Mouse (Mus musculus) R1 (cell line): ENCODE results near the gene Zfp800.

Experiments used
- DNase-seq: peaks from one replicate; pipeline ENCODE4 v3.0.0-alpha.2; 2018; ENCODE audit warnings: low read depth, low spot score

Zfp800 gene

DNA sequence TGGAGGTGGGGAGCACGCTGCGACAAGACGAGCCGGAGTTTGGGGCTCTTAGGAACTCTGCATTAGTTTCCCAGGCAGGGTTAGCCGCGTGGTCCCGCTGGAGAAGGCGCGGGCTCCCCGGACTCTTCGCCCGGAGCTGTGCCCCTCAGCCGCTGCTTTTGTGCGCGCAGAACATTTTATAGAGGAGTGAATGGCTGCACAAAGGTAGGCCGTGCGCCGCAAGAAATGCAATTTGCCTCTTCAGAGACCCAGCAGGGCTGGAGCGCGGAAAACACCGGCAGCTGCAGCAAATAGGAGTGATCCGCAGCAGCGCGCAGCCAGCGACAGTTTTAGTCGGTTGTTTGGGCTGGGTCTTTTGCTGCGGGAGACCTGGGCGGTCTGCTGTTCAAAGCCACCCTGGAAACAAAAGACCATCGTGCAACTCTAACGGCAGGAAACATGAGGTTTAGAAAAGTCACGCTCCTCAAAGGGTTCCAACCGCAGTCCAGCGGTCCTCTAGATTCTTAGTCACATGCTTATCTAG, at the start of gene Zfp800:
Gene Zfp800 (minus strand): TSS at position 325 of the 523 bp plus-strand sequence.
- peak; percentile 51 for DNase-seq

DNA sequence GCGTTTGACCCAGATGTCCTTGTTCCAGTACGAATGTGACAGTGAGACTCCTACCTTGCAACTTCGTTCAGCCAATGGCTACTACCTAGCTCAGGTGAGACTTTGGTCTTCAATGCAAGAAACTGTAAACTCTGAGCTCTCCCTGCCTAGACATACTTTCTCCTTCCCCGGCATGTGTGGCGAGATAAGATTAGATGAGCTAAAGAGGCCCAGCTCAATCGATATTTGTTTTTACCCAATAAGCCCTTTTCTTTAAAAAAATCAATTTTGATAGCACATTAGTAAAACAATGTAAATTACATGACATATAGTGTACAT, 33.7 kb upstream of the Zfp800 start:
- DNase-seq, result no peak

DNA sequence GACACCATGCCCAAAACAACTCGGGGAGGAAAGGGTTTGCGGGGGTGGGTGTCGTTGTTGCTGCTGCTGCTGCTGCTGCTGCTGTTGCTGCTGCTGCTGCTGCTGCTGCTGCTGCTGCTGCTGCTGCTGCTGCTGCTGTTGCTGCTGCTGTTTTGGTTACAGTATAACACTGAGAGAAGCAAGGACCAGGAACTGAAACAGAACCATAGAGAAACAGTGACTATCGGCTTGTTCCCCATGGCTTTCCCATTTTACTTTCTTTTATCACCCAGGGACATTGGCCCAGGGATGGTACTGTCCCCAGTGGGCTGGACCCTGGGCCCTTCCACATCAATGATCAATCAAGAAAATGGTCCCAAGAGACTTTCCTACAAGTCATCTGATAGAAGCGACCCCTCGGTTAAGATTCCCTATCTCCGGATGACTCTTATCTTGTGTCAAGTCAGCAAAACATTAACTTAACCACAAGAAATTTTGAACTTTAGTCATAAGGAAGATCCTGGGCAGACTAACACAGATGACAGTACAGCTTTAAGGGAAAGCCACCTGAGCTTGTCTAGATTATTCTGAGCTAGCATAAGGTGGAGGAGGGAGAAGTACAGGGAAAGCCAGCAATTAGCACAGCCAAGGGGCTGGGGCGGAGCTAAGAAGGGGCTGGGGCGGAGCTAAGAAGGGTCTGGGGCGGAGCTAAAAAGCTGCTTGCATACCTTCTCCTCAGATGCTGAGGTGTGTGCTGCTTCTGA, 33.2 kb upstream of the Zfp800 start:
- DNase-seq, result peak; percentile 53

DNA sequence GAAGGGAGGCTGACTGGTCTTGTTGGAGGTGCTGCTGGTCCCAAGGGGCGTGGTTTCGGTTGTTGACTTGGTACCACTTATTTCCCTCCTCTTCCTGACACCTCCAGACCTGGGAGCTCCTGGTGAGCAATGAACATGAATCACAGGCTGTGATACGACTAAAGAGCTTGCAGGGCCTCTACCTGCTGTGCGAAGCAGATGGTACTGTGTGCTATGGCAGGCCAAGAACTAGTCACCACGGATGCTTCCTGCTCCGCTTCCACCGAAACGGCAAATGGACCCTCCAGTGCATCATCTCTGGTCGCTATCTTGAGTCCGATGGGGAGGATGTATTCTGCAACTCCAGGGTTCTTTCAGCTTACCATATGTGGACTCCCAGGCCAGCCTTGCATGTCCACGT, 32.1 kb upstream of the Zfp800 start:
- DNase-seq, result no peak

DNA sequence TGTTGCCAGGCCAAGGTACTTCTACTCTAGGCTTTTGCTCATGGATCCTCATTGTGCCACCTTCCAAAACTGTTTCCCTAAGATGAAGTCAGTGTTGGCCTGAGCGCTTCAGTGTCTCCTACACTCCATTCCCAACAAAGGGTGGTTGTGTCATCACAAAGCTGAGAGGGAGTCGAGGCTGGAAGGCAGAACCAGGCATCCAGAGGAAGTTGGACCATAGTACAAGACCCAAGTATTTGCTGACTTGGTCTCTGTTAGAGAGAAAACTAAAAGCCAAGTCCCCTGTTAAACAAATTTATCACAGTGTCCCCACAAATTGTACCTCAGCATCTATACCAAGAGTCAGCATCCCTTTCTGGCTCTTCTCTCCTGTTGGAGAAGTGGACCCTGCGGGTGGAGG, 30.5 kb upstream of the Zfp800 start, which contains the start of gene Gcc1:
Gene Gcc1 (minus strand): TSS at position 101 of the 400 bp plus-strand sequence.
- DNase-seq, result no peak

DNA sequence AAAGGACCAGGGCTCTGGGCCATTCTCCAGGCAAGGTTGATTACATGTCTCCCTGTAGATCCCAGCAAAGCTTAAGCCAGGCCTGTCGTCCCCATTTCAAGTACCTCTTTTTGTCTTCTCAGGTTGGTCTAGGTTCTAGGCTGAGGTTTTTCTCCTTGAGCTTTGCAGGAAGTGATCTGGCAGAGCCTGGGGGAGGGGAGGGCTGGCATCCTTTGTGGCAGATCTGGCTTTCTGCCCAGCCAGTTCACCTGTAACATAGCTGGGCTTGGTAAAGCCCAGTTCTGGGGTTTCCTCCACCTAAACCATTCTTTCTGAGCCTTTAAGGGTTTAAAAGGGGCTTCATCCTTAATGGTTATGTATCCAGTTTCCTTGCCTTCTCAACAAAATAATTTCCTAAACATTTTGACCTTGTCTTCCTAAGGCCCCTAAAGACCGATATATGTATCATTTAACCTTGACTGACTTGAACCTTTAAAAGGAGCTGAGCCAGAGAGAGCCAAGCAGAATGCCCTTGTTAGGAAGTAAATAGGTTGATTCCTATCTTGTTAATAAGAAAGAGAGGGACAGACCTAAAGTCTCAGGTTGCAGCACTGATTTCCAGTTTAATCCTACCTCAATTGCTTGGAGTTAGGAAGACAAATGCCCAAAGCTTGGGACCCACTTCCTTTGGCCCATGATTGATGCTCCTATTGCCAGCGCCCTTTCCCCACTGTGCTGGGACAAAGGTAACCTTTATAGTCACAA, 29.5 kb upstream of the Zfp800 start, which contains the start of gene Fscn3:
Gene Fscn3 (plus strand): TSS at position 694 of the 744 bp plus-strand sequence.
- DNase-seq, result no peak

DNA sequence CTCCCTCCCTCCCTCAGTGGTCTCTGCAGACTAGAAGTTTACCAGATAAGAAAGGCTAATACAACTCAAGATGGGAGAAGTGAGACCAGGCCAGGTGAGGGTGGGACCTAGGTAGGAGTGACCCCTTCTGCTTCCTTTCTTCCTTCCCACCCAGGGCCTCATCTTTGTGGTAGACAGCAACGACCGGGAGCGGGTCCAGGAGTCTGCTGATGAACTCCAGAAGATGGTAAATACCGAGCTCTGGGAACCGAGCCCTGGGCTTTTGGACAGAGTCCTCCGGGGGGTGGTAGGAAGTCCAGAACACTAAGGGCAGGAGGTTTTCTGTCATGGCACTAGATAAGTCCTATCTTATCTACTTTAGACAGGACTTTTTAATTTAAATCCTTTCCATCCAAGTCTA, 27.2 kb upstream of the Zfp800 start:
- DNase-seq, result no peak

DNA sequence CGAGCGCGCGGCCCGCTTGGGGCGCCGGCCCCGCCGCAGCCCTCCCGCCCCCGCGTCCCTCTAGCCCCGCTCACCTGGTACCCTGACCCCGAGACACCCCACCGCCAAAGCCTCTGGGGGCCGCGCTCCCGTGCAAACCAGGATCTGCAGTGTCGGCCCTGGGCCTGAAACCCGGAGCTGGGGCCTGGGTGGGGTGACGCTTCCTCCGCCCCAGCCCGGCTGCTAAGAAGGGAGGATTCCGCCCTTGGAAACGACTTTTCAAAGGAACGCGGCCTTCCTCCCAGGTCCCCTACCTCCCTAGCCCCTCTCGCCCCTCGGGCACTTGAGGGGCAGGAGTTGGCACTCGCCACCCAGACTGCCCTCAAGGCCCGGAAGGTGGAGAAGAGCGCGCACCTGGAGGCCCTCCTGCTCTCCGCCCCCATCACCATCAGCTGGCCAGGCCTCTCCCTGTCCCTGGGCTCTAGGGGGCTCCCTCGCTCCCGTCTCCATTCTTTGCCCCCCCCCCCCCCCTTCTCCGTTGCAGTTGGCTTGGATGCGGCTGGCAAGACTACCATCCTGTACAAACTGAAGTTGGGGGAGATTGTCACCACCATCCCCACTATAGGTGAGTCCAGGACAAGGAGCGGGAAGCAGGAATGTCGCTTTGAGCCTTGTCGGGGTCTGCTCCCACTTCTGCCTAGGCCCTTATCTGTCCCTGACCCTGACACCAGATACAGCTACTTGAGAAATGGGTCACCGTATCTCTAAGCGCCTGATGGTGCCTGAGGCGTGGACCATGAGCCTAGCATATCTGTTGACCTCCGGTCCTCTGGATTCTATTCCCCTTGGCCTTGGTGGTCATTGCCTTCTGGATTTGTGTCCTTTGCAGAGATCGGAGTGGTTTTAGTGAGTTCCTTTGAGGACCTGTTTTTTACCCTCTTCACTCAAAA, 26.2 kb upstream of the Zfp800 start:
- peak; percentile 46 for DNase-seq

DNA sequence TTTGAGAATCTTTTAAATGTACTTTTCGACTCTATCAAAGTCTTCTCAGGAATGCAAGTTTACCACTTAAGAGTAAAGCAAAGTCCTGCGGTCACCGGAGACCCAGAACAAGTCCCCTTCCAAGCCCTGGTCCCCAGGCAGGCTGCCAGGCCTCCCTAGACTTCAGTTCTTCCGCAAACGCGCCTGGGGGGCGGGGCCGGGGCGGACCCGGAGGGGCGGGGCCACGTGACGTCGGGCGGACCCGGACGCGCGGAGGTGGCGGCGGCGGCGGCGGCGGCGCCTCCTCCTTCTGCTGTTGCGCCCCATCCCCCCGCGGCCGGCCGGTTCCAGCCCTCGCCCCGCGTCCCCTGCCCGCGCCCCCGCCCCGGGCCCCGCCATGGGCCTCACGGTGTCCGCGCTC, 25.5 kb upstream of the Zfp800 start, which contains the start of gene Arf5:
Gene Arf5 (plus strand): TSS at position 248 of the 400 bp plus-strand sequence.
- DNase-seq, result peak; percentile 76

DNA sequence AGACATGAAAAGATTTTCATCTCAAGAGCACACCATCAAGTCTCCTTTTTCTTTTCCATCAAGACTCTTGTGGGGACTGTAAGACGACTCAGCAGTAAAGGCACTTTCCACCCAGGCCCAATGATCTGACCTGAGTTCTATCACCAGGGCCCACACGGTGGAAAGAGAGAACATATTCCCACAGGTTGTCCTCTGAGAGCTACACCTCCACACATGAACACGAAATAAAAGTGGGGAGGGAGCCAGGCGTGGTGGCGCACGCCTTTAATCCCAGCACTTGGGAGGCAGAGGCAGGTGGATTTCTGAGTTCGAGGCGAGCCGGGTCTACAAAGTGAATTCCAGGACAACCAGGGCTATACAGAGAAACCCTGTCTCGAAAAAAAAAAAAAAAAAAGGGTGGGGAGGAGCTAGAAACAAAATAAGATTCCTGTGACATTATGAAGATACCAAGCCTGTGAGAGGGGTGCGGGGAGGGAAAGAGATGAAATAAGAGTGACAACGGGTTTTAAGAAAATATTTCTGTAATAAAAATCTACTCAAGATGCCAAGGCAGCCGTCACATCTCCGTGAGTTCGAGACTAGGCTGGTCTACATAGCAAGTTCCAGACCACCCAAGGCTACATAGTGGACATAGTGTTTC, 25.0 kb upstream of the Zfp800 start:
- no peak for DNase-seq

DNA sequence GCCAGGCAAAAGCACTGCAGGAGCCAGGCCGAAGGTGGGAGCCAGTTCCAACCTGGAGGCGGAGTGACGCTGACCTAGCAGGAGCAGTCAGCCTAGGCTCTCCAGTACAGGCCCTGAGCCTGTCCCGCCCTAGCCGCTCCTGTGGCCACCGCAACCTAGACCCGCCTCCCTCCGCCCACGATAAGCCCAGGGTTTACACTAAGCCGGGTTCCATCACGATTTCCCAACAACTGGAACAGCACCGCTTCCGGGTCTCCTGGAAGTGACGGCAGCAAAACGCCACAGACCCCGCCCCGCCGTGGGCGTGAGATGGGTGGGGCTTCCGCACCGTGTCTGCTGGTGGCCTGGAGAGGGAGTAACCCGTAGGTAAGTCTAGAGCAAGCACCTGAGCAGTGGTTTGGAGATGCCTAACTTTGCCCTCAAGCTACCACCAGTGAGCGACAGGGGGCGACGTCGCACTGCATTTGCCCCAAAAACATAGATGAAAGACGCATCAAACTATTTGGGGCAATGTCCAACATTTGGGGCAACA, 23.7 kb upstream of the Zfp800 start:
- peak; percentile 97 for DNase-seq

DNA sequence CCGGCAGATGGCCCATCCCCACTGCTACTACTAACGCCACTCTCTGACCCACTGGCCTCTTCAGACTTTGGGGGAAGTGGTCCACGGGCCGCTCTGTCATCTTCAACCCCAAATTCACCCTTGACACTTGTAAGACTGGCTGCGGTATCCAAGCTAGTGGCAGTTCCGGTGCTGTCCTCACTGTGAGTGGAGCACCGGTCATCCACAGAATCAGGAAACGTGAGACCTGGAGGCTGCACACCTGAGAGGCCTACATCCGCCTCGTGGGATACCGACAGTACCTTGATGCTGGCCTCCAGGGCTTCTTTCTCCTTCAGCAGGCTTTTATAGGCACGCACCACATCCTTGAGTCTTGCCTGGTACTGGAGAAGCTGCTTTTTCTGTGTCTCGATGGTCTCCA, 23.1 kb upstream of the Zfp800 start:
- no peak for DNase-seq

DNA sequence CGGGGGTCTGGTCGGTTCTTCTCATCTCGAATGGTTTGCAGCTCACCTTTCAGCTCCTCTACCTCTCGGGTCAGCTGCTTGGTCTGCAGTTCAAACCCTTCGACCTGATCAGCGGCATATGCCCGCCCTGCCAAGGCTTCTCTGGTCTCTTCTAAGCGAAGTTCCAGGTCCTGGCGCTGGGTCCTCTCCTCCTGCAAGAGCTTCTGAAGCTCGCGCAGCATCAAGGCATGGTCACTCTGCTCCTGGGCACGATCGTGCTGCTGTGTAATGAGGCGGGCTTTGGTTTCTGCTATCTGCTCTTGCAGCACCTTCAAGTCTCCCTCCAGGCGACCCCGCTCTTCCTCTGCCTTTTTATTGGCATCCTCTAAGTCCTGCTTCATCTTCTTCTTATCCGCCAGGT, 22.6 kb upstream of the Zfp800 start:
- DNase-seq, result no peak

DNA sequence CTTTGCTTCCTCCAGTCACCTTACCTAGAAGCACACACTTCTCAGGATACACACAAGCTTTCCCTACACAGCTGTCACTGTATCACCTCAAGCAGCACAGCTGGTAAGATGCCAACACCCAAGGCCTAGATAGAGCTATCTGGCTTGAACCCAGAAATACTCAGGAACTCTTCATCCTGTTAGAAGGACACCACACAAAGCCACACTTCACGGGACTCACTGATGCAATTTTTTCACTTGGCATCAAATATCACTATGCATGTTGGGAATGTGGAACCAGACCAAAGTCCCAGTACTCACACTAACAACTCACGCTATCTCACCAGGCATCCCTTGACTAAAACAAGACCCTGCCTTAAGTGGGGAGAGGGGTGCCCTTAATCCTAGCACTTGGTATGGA, 21.9 kb upstream of the Zfp800 start:
- DNase-seq, result no peak

DNA sequence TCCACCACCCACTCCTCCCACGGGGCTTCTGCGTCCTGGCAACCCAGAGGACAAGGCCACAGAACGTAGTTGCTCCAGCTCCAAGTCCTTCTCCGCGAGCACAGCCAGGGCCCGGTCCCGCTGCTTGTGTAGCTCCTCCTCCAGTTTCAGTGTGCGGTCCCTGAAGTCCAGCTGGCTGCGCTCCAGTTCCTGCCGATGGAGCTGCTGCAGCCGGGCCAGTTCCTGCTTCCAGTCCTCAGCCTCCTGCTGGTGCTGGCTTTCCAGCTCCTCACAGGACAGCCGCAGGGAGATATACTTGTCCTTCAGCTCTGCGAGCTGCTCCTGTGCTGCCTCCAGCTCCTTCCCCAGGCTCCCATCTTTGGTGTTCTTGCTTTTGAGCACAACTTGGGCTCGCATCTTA, 20.6 kb upstream of the Zfp800 start:
- DNase-seq, result no peak

DNA sequence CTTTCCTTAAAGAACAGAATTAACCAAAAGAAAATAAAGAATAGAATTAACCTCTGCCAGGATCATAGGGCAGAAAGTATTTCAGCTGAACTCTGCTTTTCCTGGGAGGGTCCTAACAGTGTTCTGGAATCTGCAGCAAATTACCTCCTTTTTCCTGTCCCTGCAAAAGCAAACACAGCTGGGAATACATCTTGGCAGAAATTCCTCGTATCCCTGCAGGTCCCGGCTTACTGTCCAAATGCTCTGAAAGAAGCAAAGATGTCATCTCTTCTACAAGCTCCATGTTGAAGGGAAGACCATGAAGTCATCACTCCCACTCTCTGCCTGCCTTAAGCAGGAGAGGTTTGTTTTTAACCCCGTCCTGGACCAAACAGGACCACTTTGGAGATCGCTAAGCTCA, 19.2 kb upstream of the Zfp800 start:
- no peak for DNase-seq

DNA sequence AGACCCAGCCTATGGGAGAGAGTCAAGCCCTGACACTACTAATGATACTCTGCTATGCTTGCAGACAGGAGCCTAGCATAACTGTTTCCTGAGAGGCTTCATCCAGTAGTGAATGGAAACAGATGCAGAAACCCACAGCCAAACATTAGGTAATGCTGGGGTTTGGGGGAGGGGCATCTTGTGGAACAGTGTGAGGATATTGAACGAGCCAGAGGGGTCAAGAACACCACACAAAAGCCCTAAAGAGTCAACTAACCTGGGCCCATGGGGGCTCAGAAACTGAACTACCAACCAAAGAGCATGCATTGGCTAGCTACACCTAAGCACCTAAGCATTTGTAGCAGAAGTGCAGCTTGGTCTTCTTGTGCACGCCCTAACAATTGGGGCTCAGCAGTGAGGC, 13.4 kb upstream of the Zfp800 start:
- no peak for DNase-seq

DNA sequence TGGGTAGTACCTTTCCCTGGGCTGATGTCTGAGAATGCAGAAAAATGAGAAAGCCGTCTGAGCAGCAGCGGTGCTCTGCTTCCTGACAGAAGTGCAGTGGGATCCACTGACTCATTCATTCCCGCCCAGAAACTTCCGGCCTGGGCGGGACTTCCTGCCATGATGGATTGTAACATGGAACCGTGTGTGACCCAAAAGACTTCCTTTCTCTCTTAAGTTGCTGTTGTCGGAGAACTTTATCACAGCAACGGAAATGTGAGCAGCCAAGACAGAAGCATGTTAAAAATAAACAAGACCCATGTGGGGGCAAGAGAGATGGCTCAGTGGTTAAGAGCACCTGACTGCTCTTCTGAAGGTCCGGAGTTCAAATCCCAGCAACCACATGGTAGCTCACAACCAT, 12.2 kb upstream of the Zfp800 start:
- peak; percentile 58 for DNase-seq

DNA sequence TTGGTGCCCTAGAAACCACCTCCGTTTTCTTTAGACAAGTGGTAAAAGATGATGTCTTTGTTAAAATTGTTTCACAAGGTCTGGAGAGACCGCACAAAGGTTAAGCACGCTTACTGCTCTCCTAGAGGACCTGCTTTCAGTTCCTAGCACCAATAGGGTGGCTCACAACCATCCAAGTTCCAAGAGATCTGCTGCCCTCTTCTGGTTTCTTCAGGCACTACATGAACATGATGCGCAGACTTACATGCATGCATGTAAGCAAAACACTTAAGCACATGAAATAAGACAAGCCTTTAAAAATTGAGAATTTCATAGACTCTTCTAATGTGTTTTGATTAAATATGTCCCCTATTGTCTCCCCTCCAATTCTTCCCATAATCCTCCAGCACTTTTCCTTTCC, 2.0 kb upstream of the Zfp800 start:
- DNase-seq, result peak; percentile 83

DNA sequence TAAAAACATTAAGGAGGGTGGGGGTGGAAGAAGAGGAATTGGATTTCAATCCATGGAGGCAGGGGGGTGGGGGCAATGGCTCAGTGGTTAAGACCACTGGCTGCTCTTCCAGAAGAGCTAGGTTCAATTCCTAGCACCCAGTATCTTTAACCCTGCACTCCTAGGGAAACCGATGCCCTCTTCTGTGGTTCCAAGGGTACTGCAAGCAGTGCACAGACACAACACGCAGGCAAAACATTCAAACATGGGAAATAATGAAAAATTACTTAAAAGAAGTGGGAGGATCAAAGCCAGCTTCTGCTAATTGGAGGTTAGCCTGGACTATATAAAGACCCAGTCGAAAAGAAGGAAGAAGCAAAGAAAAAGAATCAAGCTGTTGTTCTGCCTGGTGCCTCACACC, 921 bp upstream of the Zfp800 start:
- peak; percentile 44 for DNase-seq

DNA sequence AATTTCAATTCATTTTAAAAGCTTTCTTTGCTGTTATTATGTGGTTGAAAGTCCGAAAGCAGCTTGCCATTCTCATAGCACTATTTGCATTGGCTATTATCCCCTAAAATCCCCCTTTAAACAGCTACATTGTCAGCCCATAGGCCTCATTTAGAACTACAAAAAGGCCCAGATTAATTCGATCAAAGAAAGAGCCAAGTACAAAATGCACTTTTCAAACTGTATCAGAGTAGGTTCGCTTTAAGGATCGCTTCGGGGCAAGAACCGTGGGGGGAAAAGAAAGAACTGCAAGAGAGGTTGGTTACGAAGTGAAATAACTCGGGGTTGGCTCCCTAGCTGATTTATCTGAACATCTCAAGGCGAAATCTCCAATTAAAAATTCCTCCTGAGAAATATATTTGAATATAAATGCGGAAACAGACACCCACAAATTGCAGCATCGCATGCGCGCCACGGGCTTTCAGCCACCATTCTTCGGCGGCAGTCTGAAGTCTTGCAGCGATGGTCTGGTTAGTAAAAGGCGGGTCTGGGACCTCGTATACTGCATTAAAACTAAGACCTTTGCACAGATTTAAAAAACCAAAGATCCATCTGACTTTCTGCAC, 850 bp downstream of the Zfp800 start:
- DNase-seq, result peak; percentile 6
